Mouse (Mus musculus): ENCODE data around the gene 1300017J02Rik. TPM values are rescaled to one million over a fixed set of nuclear protein-coding genes. Genes with fewer than 3 reads are reported as not detected.

Gene 1300017J02Rik
- polyA plus RNA-seq, 1 experiment, result not detected

DNA sequence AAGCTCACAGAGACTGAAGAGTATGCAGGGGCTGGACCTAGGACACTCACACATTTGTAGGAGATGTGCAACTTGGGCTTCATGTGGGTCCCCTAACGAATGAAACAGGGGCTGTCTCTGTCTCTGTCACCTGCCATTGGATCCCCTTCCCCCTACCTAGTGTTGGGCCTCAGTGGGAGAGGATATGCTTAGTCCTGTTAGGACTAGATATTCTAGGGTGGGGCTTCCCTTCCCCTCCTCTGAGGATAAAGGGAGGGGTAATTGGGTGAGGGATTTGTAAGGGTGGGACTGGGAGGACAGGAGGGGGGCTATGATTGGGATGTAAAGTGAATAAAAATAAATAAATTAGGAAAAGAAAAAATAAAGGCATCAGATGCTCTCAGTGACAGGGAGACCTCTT lies 29.2 kb downstream of the 1300017J02Rik start:
- H3K27ac ChIP-seq (ENCODE audit: insufficient read depth, low read depth, low read length), result no peak overlapping the region
- peaks cover 3% of the 10 kb centered on the region for H3K4me1 ChIP-seq (ENCODE audit: control insufficient read depth, insufficient read depth, low read length)
- TF ChIP-seq CTCF (IDR thresholded peaks at IDR 0.05; ENCODE audit: low read depth, low read length) (no peak), POLR2A (IDR thresholded peaks at IDR 0.05; ENCODE audit: borderline replicate concordance, low read depth, low read length) (no peak)
- no peak overlapping the region for H3K4me3 ChIP-seq (ENCODE audit: insufficient read depth, low read length)

GRCm38 (mm10) chr9:103274819-103275218 lies 30.1 kb downstream of the 1300017J02Rik start:
- no peak overlapping the region for H3K4me3 ChIP-seq (ENCODE audit: insufficient read depth, low read length)
- H3K27ac ChIP-seq (ENCODE audit: insufficient read depth, low read depth, low read length), result no peak overlapping the region
- TF ChIP-seq POLR2A (IDR thresholded peaks at IDR 0.05; ENCODE audit: borderline replicate concordance, low read depth, low read length) (no peak), CTCF (IDR thresholded peaks at IDR 0.05; ENCODE audit: low read depth, low read length) (no peak)

GRCm38 (mm10) chr9:103271104-103271503 lies 33.8 kb downstream of the 1300017J02Rik start:
- Histone ChIP-seq H3K4me3 (ENCODE audit: insufficient read depth, low read length) (no peak overlapping the region), H3K4me1 (ENCODE audit: control insufficient read depth, insufficient read depth, low read length) (peaks cover 3% of the 10 kb centered on the region), H3K27ac (ENCODE audit: insufficient read depth, low read depth, low read length) (no peak overlapping the region)
- TF ChIP-seq POLR2A (IDR thresholded peaks at IDR 0.05; ENCODE audit: borderline replicate concordance, low read depth, low read length), result no peak
- no peak for TF ChIP-seq CTCF (IDR thresholded peaks at IDR 0.05; ENCODE audit: low read depth, low read length)

More at GRCm38 (mm10) chr9:103274819-103275218, 30.1 kb downstream of the 1300017J02Rik start:
- peaks cover 3% of the 10 kb centered on the region for H3K4me1 ChIP-seq (ENCODE audit: control insufficient read depth, insufficient read depth, low read length)

- no peak overlapping the region for H3K27ac ChIP-seq (ENCODE audit: insufficient read depth, low read depth, low read length)
- TF ChIP-seq POLR2A (IDR thresholded peaks at IDR 0.05; ENCODE audit: borderline replicate concordance, low read depth, low read length) (no peak), CTCF (IDR thresholded peaks at IDR 0.05; ENCODE audit: low read depth, low read length) (no peak)
- no peak overlapping the region for H3K4me3 ChIP-seq (ENCODE audit: insufficient read depth, low read length)
- H3K4me1 ChIP-seq (ENCODE audit: control insufficient read depth, insufficient read depth, low read length), result no peaks in the 10 kb centered on the region
Observed at GRCm38 (mm10) chr9:103265778-103266177, 39.1 kb downstream of the 1300017J02Rik start.

- H3K27ac ChIP-seq (ENCODE audit: insufficient read depth, low read depth, low read length), result no peak overlapping the region
- TF ChIP-seq CTCF (IDR thresholded peaks at IDR 0.05; ENCODE audit: low read depth, low read length) (no peak), POLR2A (IDR thresholded peaks at IDR 0.05; ENCODE audit: borderline replicate concordance, low read depth, low read length) (no peak)
- no peak overlapping the region for H3K4me3 ChIP-seq (ENCODE audit: insufficient read depth, low read length)
- H3K4me1 ChIP-seq (ENCODE audit: control insufficient read depth, insufficient read depth, low read length), result no peaks in the 10 kb centered on the region
Observed at GRCm38 (mm10) chr9:103252906-103253305, 52.0 kb downstream of the 1300017J02Rik start.

- TF ChIP-seq CTCF (IDR thresholded peaks at IDR 0.05; ENCODE audit: low read depth, low read length), result no peak
- no peak for TF ChIP-seq POLR2A (IDR thresholded peaks at IDR 0.05; ENCODE audit: borderline replicate concordance, low read depth, low read length)
- Histone ChIP-seq H3K4me3 (ENCODE audit: insufficient read depth, low read length) (no peak overlapping the region), H3K4me1 (ENCODE audit: control insufficient read depth, insufficient read depth, low read length) (no peaks in the 10 kb centered on the region), H3K27ac (ENCODE audit: insufficient read depth, low read depth, low read length) (no peak overlapping the region)
Observed at GRCm38 (mm10) chr9:103248618-103249017, 56.3 kb downstream of the 1300017J02Rik start.

DNA sequence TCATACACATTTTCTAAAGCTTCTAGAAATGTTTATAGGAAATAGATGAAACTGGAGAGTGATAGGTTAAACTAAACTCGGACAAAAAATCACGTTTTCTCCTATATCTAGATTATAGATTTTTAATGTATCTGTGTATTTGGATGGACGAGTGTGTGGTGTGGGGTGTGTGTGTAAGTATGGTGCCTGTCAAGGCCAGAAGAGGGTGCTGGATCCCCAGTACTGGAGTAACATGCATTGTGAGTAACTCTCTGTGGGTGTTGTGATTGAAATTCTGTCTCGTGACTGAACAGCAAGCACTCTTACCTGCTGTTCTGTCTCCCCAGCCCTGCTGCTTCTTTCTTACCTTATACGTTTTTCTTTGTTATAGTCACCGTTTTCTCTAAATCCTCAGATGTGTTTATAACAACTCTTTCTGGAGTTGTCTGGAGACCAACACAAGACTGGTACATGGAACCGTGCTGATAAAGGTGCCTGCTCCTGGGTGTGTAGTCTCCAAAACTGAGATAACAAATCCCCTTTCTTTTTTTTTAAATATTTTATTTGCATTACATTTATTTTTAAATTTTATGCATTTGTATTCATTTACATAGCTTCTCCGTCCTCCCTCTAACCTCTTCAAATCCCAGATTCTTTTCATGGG lies 58.2 kb downstream of the 1300017J02Rik start:
- Histone ChIP-seq H3K27ac (ENCODE audit: insufficient read depth, low read depth, low read length) (no peak overlapping the region), H3K4me3 (ENCODE audit: insufficient read depth, low read length) (no peak overlapping the region), H3K4me1 (ENCODE audit: control insufficient read depth, insufficient read depth, low read length) (peaks cover 5% of the 10 kb centered on the region)
- TF ChIP-seq POLR2A (IDR thresholded peaks at IDR 0.05; ENCODE audit: borderline replicate concordance, low read depth, low read length) (no peak), CTCF (IDR thresholded peaks at IDR 0.05; ENCODE audit: low read depth, low read length) (no peak)

DNA sequence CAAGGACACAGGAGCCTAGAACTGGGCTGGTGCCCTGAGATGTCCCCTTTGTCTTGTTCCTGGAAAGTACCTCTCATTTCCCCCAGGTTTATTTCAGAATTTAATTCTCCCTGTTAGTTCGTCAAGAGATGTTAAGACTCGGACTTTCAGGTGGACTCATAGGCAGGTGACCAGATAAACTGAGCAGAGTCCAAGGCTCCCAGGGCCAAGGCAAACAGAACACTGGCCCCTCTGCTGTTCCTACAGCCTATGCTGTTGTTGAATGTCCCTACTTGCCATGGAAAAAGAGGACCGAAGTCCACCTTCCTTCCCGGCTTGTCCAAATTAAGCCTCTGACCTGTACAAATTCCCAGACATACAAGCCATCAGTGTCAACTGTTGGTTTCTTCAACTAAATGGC lies 61.2 kb downstream of the 1300017J02Rik start:
- Histone ChIP-seq H3K4me1 (ENCODE audit: control insufficient read depth, insufficient read depth, low read length) (peaks cover 11% of the 10 kb centered on the region), H3K27ac (ENCODE audit: insufficient read depth, low read depth, low read length) (no peak overlapping the region), H3K4me3 (ENCODE audit: insufficient read depth, low read length) (no peak overlapping the region)
- TF ChIP-seq CTCF (IDR thresholded peaks at IDR 0.05; ENCODE audit: low read depth, low read length), result no peak
- no peak for TF ChIP-seq POLR2A (IDR thresholded peaks at IDR 0.05; ENCODE audit: borderline replicate concordance, low read depth, low read length)

GRCm38 (mm10) chr9:103241206-103241605 lies 63.7 kb downstream of the 1300017J02Rik start:
- Histone ChIP-seq H3K27ac (ENCODE audit: insufficient read depth, low read depth, low read length) (peak overlapping the region; percentile 60), H3K4me1 (ENCODE audit: control insufficient read depth, insufficient read depth, low read length) (peaks cover 11% of the 10 kb centered on the region), H3K4me3 (ENCODE audit: insufficient read depth, low read length) (no peak overlapping the region)
- TF ChIP-seq POLR2A (IDR thresholded peaks at IDR 0.05; ENCODE audit: borderline replicate concordance, low read depth, low read length) (no peak), CTCF (IDR thresholded peaks at IDR 0.05; ENCODE audit: low read depth, low read length) (no peak)

DNA sequence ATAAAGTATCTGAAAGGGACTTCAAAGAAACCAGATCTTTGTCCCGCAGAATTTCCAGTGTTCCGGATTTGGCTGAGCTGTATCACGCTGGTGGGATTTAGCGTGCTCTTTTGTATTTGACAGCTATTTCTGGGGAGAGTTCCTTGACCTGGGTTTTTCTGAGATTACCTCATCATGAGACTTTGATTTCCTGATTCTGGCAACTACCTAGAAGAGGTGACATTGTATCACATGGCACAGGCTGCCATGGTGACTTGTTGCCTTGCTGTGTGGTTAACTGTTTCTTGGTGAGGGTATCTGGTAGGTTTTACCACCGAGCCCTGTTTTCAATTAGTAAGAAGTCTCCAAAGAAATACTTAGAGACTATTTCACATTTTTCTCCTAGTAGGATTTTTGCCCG lies 65.4 kb downstream of the 1300017J02Rik start:
- H3K27ac ChIP-seq (ENCODE audit: insufficient read depth, low read depth, low read length), result no peak overlapping the region
- no peak overlapping the region for H3K4me3 ChIP-seq (ENCODE audit: insufficient read depth, low read length)
- H3K4me1 ChIP-seq (ENCODE audit: control insufficient read depth, insufficient read depth, low read length), result peaks cover 16% of the 10 kb centered on the region
- no peak for TF ChIP-seq CTCF (IDR thresholded peaks at IDR 0.05; ENCODE audit: low read depth, low read length)
- no peak for TF ChIP-seq POLR2A (IDR thresholded peaks at IDR 0.05; ENCODE audit: borderline replicate concordance, low read depth, low read length)
